Mouse (Mus musculus) mesoderm, embryonic 11.5 days (tissue): ENCODE data around the gene Tbcd.
"Not testable (repeated sequence)": the region's sequence is repeated elsewhere in the genome, so short reads cannot be mapped to it uniquely, and the experiment has no call there.

Experiments used
- DNase-seq: peaks from one replicate; pipeline ENCODE4 v3.0.0-alpha.2; 2012; ENCODE audit warnings: low read depth, low spot score

Tbcd gene

DNA sequence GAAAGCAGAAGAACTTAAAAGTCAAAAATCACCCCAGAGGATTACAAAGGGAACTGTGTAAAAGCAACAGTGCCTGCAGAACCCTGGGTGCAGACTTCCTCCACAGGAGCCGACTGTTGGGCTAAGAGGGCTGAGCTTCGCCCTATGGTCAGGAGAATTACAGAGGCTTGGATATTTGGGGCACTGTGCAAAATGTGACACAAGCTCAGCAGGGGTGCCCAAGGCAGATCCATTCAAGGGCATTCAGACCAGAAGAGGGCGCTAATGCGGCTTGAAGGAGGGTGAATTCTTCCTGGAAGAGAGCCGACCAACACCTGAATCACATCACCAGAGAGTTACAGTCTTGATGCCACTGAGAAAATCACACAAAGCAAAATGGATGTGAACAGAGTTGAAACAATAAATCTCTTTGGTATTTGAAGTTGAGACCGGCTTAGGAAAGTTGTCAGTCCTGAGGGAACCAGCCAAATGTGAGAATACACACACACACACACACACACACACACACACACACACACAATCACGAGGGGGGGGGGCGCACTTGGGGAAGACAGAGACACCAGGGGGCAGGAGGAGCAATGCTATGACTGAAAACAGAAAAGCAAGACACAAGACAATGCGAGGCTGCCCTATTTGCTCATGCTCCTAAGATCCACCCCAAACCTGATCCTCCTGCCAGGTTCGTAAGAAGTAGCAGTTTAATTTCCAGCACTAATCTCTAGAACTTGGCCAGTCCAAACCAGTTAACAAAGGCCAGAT is 201.0 kb downstream of the Tbcd start:
- peak; percentile 71 for DNase-seq

DNA sequence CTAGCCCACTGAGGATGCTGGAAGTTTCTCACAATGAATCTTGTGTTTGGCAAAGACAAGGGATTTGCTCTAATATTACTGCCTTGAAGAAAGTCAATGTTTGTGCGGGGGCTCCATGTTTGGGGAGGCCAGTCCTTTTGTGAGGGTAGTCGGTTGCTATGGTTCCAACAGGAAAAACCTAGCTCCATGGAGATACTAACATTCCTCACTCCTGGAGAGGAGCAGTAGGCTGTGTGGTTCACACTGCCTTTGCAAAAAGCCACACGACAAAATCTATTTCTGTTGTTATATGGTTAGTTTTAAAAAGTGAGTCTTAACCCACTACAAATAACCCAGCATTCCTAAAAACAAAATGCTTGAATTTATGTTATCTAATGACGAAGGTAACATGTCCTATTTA is 201.9 kb downstream of the Tbcd start:
- DNase-seq, result no peak

GRCm38 (mm10) chr11:121654406-121654945 is 202.7 kb downstream of the Tbcd start:
- no peak for DNase-seq

GRCm38 (mm10) chr11:121655166-121655806 is 203.5 kb downstream of the Tbcd start:
- no peak for DNase-seq

DNA sequence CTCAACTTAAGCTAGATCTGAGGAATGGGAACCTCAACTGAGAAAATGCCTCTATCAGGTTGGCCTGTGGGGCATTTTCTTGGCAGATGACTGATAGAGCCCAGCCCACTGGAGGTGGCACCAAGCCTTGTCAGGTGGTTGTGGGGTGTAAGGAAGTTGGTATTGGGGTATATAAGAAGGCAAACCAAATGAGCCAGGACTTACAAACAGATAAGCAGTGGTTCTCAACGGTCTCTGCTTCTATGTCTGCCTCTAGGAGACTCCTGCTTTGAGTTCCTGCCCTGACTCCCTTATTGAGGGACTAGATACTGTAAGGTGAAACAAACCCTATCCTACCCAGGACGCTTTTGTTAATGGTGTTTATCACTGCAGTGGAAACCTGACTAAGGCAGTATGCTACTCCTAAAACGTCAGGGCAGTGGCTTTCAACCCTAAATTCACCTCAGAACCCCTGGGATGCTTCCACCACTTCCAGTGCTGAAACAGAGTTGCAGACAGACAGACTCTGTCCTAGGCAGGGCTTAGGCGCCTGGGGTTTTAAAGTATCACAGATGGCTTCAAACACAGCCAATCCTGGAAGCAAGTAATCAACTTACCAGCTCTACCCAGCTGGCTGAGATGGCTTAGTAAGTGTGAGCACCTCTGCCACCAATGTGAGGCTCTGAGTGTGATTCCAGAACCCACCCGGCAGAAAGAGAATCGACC is 204.2 kb downstream of the Tbcd start:
- DNase-seq, result no peak

DNA sequence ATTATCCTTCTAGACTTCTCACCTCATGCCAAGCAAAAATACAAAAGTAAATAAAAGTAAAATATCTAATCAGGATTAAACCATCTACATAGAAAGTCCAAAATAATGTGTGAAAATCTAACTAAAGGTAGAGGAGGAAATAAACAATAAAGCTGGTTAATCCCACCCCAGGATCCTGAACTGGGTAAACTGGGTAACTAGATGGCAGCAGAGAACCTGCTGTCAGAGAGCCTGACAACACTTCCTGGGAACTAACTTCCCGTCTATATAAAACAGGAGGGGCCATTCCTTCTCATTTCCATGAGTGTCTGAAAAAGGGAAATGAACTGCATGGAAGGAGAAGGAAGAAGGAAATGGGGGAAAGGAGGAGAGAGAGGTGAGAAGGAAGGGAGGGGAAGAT is 206.4 kb downstream of the Tbcd start:
- DNase-seq, result no peak

GRCm38 (mm10) chr11:121660604-121661003 is 208.9 kb downstream of the Tbcd start:
- not testable (repeated sequence) for DNase-seq

- no peak for DNase-seq
Measured at GRCm38 (mm10) chr11:121661116-121661515, 209.4 kb downstream of the Tbcd start.
